Comparison of ENCODE assay signal across 9 mouse cellular contexts in genomic region chr2:75990885-75991539, GRCm38 (mm10). TPM values are rescaled to one million over a fixed set of nuclear protein-coding genes. Genes with fewer than 3 reads are reported as not detected.
DNase-seq lines count a peak whose midpoint lies in the region; ATAC-seq and TF ChIP-seq lines count a peak whose summit lies in the region.
"Had no signal": no experiment of that assay in that cellular context is flagged by ENCODE, and none has a peak within 500 bp of the region (broad histone marks: within the 10 kb centered on the region; RNA-seq: fewer than 3 reads in every experiment).

No protein-coding gene starts in this region.

- no peak for TF ChIP-seq EP300 in lung, postnatal 0 days (IDR thresholded peaks at IDR 0.05)

- H3K9ac ChIP-seq in heart, embryonic 12.5 days: no peak overlapping the region
- H3K9ac ChIP-seq in lung, postnatal 0 days (replicated peaks; ENCODE audit: low read depth): no peak overlapping the region

- no peaks in the 10 kb centered on the region for H3K9me3 ChIP-seq in heart, embryonic 12.5 days (replicated peaks)
- no peaks in the 10 kb centered on the region for H3K9me3 ChIP-seq in lung, postnatal 0 days (ENCODE audit: low read length)

- 37% methylated on average over 13 of the region's 13 CpGs for WGBS in heart, embryonic 12.5 days
- WGBS in lung, postnatal 0 days: 53% methylated on average over 13 of the region's 13 CpGs

- peak; percentile 49 to 71 for DNase-seq in CD8-positive naive resting alpha-beta T cell, adult 2 months (ENCODE audit: low read depth in 2 of 2, low spot score in 2 of 2)
- peak; percentile 70 to 77 for DNase-seq in adrenal gland, adult 18-20 months (ENCODE audit: low spot score in 2 of 2)
- DNase-seq in embryo, embryonic 10.5 days (ENCODE audit: low spot score): peak; percentile 81
- DNase-seq in layer of hippocampus, adult 2 months (ENCODE audit: low spot score in 2 of 2): peak; percentile 53 to 64
- DNase-seq in lung, postnatal 0 days (ENCODE audit: low spot score): peak; percentile 72
- peak; percentile 72 for DNase-seq in right cerebral cortex, postnatal 14 days
- peak; percentile 70 for DNase-seq in yolk sac, embryonic 10.5 days (ENCODE audit: low spot score)

- H3K27ac ChIP-seq in heart, embryonic 12.5 days (ENCODE audit: poor library complexity, severe bottlenecking): 0 out of 2 replicates have a peak overlapping the region, but pooled peaks have one; percentile 52
- no peak overlapping the region for H3K27ac ChIP-seq in layer of hippocampus, adult 2 months
- no peak overlapping the region for H3K27ac ChIP-seq in lung, postnatal 0 days (ENCODE audit: low read length)
- H3K27ac ChIP-seq: macrophage had no signal

- no peaks in the 10 kb centered on the region for H3K27me3 ChIP-seq in heart, embryonic 12.5 days (replicated peaks)
- no peaks in the 10 kb centered on the region for H3K27me3 ChIP-seq in lung, postnatal 0 days (replicated peaks; ENCODE audit: insufficient read depth, low read length)

- no peak for ATAC-seq in heart, embryonic 12.5 days (ENCODE audit: insufficient number of reproducible peaks, low FRiP score)
- ATAC-seq in lung, postnatal 0 days: peak; percentile 53

- TF ChIP-seq CTCF in layer of hippocampus, adult 2 months (conservative IDR thresholded peaks at IDR 0.05): peak; percentile 82
- TF ChIP-seq CTCF in lung, postnatal 0 days (IDR thresholded peaks at IDR 0.05): peak; percentile 84

- H3K36me3 ChIP-seq in heart, embryonic 12.5 days: no peaks in the 10 kb centered on the region
- no peaks in the 10 kb centered on the region for H3K36me3 ChIP-seq in lung, postnatal 0 days (ENCODE audit: insufficient read depth, low read length)

- H3K4me2 ChIP-seq in heart, embryonic 12.5 days: peak overlapping the region; percentile 45
- H3K4me2 ChIP-seq in lung, postnatal 0 days (replicated peaks; ENCODE audit: low read depth, low read length): no peak overlapping the region

- peaks cover 22% of the 10 kb centered on the region for H3K4me1 ChIP-seq in heart, embryonic 12.5 days (replicated peaks)
- H3K4me1 ChIP-seq in lung, postnatal 0 days (ENCODE audit: insufficient read depth, low read depth, low read length): peaks cover 4% of the 10 kb centered on the region; the same call in 1 of the 2 replicates

- no peak overlapping the region for H3K4me3 ChIP-seq in heart, embryonic 12.5 days
- no peak overlapping the region for H3K4me3 ChIP-seq in layer of hippocampus, adult 2 months
- H3K4me3 ChIP-seq in lung, postnatal 0 days (ENCODE audit: low read depth, low read length): no peak overlapping the region

RNA-seq across cellular contexts. Expression of gene Ttc30a1, which starts 9.2 kb away (rescaled TPM):
- total RNA-seq in adrenal gland, adult 18-20 months (2021): 1 to 10 TPM; 2.0 to 2.1 TPM
- 6.1 and 6.7 TPM in 2 replicates for polyA plus RNA-seq in heart, embryonic 12.5 days (2016; fragmentation: Nextera tagmentation; extraction: Ambion mirVana)
- 1 to 10 TPM; 3.3 to 3.7 TPM for total RNA-seq in layer of hippocampus, adult 2 months (2021)
- polyA plus RNA-seq in lung, postnatal 0 days (2015; fragmentation: Nextera tagmentation; extraction: Ambion mirVana): 2.8 and 3.9 TPM in 2 replicates

RNA-seq across cellular contexts. Expression of gene Ttc30a2, which starts 13.0 kb away (rescaled TPM):
- total RNA-seq in adrenal gland, adult 18-20 months (2021): under 1 TPM in 1 of 2 experiments, not detected in 1; 0.45 TPM
- 0.72 and 1.5 TPM in 2 replicates for polyA plus RNA-seq in heart, embryonic 12.5 days (2016; fragmentation: Nextera tagmentation; extraction: Ambion mirVana)
- total RNA-seq in layer of hippocampus, adult 2 months (2021): under 1 TPM; 0.20 to 0.52 TPM
- polyA plus RNA-seq in lung, postnatal 0 days (2015; fragmentation: Nextera tagmentation; extraction: Ambion mirVana): 0.25 and 0.65 TPM in 2 replicates
- polyA plus RNA-seq: macrophage had no signal

RNA-seq across cellular contexts. Expression of gene Ttc30b, which starts 52.6 kb away (rescaled TPM):
- total RNA-seq in adrenal gland, adult 18-20 months (2021): 10 to 100 TPM; 12.3 to 12.6 TPM
- 9.7 and 10.7 TPM in 2 replicates for polyA plus RNA-seq in heart, embryonic 12.5 days (2016; fragmentation: Nextera tagmentation; extraction: Ambion mirVana)
- total RNA-seq in layer of hippocampus, adult 2 months (2021): 10 to 100 TPM; 13.6 to 15.7 TPM
- 17.9 and 18.6 TPM in 2 replicates for polyA plus RNA-seq in lung, postnatal 0 days (2015; fragmentation: Nextera tagmentation; extraction: Ambion mirVana)
